Mouse (Mus musculus) embryonic facial prominence, embryonic 10.5 days (tissue): ENCODE data around the gene Plcb3. TPM values are rescaled to one million over a fixed set of nuclear protein-coding genes. Genes with fewer than 3 reads are reported as not detected.
A peak's percentile ranks its signal among the peaks of the same experiment; 100 is the strongest.

Experiments
- DNase-seq: peaks from one replicate; pipeline ENCODE4 v3.0.0-alpha.2; 2017; ENCODE audit warnings: low spot score
- H3K27ac ChIP-seq: fragments of 300-500 bp; sonication (generic); replicated peaks from 2 replicates; pipeline ENCODE4 v1.5.1; 2016; ENCODE audit warnings: mild to moderate bottlenecking
- H3K27me3 ChIP-seq: fragments of 300-500 bp; sonication (generic); replicated peaks from 2 replicates; pipeline ENCODE4 v1.6.1; 2016; ENCODE audit warnings: low read depth, mild to moderate bottlenecking; ENCODE audit not compliant: poor library complexity, severe bottlenecking
- H3K36me3 ChIP-seq: fragments of 300-500 bp; sonication (generic); replicated peaks from 2 replicates; pipeline ENCODE4 v1.6.1; 2016; ENCODE audit warnings: mild to moderate bottlenecking, moderate library complexity
- H3K4me1 ChIP-seq: fragments of 300-500 bp; sonication (generic); 2 replicates; pipeline ENCODE4 v1.6.1; 2016
- H3K4me3 ChIP-seq: fragments of 300-500 bp; sonication (generic); 2 replicates; pipeline ENCODE4 v1.5.1; 2016; ENCODE audit warnings: mild to moderate bottlenecking, moderate library complexity
- H3K9me3 ChIP-seq: fragments of 300-500 bp; sonication (generic); 2 replicates; pipeline ENCODE4 v1.6.1; 2016; ENCODE audit warnings: mild to moderate bottlenecking
- WGBS: fragments of 180-500 bp; shearing (Covaris S2); methylation state at CpG from one replicate; pipeline ENCODE4 v1.1.7; 2016; 5-methylcytosine and 5-hydroxymethylcytosine counted together
- polyA plus RNA-seq: library from polyadenylated mRNA; unstranded; fragments of >200 nt; fragmentation: Nextera tagmentation; extraction: Ambion mirVana; gene quantifications from 2 replicates; pipeline ENCODE4 v1.2.1, GENCODE M21; 2016

Plcb3 gene
- polyA plus RNA-seq, 1 experiment from 2014 or later = 37.0 TPM

DNA sequence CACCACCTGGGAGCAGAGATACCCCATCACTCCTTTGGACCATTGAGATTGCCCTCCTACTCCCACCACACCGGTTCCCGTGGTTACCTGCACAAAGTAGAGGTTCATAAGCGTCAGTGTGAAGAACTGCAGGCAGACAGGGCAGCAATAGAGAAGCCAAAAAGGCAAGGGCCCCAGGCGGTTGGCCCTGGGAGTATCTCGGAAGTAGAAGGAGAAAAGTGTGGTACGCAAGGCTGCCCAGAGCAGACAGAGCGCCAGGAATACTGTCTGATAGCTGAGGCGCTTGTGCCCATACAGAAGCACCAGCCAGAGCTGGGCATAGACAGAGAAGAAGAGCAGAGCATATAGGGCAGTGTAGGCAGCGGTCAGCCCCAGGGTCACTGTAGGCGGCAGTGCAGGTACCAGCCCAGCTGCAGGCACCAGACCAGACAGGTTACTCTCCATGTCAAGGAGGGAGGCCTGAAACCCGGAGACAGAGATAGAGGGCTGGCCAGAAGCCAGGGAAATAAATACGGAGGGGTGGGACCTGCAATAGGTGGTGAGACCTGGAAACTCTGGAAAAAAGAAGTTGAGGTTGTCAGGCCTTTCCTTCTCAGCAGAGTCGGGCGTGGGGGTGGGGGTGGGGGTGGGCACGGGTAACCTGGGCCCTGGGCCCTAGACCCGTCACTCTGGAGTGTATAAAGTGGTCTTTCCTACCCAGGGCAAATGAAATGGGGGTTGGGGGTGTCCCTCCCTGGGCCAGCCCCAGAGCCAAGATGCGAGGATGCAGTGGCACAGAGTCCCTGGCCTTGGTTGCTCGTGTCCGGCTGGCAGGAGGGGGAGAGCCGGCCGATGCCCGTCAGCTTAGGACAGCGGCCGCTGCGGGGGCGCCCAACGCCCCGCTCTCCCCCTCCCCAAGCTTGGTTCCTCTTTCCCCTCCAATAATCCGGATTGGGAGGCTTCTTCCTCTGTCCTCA lies 35.6 kb downstream of the Plcb3 start:
- Histone ChIP-seq H3K4me3 (peak overlapping the region; percentile 93), H3K27me3 (peaks cover 25% of the 10 kb centered on the region), H3K9me3 (no peaks in the 10 kb centered on the region), H3K27ac (peak overlapping the region; percentile 96), H3K36me3 (peaks cover 10% of the 10 kb centered on the region), H3K4me1 (peaks cover 33% of the 10 kb centered on the region)
- no peak for DNase-seq
- 21% methylated on average over 29 of the region's 29 CpGs for WGBS

GRCm38 (mm10) chr19:6939106-6940002 lies 36.9 kb downstream of the Plcb3 start:
- no peaks in the 10 kb centered on the region for H3K36me3 ChIP-seq

GRCm38 (mm10) chr19:6937541-6938465 lies 38.5 kb downstream of the Plcb3 start:
- 76% methylated on average over 16 of the region's 16 CpGs for WGBS
- DNase-seq = no peak
- Histone ChIP-seq H3K27ac (no peak overlapping the region), H3K4me3 (no peak overlapping the region), H3K9me3 (no peaks in the 10 kb centered on the region), H3K36me3 (no peaks in the 10 kb centered on the region), H3K4me1 (peaks cover 40% of the 10 kb centered on the region), H3K27me3 (peaks cover 54% of the 10 kb centered on the region)

More at GRCm38 (mm10) chr19:6939106-6940002, 36.9 kb downstream of the Plcb3 start:
- WGBS = 88% methylated on average over 20 of the region's 20 CpGs
- Histone ChIP-seq H3K27me3 (peaks cover 38% of the 10 kb centered on the region), H3K27ac (no peak overlapping the region), H3K4me3 (peak overlapping the region; percentile 93), H3K9me3 (no peaks in the 10 kb centered on the region), H3K4me1 (peaks cover 34% of the 10 kb centered on the region)
- DNase-seq = no peak

- DNase-seq = no peak
- Histone ChIP-seq H3K36me3 (no peaks in the 10 kb centered on the region), H3K4me3 (no peak overlapping the region), H3K27ac (no peak overlapping the region), H3K9me3 (no peaks in the 10 kb centered on the region), H3K4me1 (peaks cover 33% of the 10 kb centered on the region), H3K27me3 (peaks cover 69% of the 10 kb centered on the region)
- WGBS = 21% methylated on average over 3 of the region's 3 CpGs
Observed at GRCm38 (mm10) chr19:6936299-6936698, 40.0 kb downstream of the Plcb3 start.

DNA sequence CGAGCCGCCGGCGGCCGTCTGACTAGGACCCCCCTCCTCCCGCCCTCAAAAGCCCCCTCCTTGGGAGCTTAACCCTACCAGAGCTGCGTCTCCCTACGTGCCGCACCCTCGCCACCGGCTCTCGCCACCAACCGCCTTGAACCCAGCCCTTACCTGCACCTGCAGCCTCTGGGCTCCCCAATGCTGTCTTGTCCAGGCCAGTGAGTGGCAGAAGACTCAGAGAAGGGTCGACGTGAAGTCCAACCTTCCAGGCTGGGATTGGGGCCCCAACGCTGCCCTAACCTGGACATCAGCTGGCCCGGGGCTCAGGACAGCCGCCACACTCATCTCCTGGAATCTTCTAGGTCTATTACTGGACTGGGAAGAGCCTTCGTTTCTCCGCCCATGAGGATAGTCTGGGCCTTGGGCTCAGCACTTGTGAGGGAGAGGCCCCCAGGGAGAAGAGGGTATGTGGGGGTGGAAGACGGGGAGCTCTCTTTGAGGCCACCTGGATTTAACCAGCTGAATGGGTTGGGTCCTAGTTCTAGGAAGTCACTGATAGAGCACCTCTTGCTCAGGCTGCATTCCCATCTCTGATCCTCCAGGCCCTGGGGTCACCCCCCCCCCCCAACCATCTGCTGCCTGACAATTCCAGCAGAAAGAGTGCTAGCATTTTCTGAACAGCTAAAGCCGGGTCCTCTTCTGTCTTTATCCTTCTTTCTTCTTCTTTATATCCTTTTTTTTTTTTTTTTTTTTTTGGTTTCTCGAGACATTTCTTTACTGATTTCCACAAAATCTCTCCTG lies 41.9 kb downstream of the Plcb3 start, which contains the start of gene Kcnk4:
Gene Kcnk4, minus strand, starts transcription at position 321 of the 783 bp plus-strand sequence.
- peaks cover 81% of the 10 kb centered on the region for H3K27me3 ChIP-seq
- H3K9me3 ChIP-seq = no peaks in the 10 kb centered on the region
- H3K36me3 ChIP-seq = no peaks in the 10 kb centered on the region
- H3K4me1 ChIP-seq = peaks cover 15% of the 10 kb centered on the region
- WGBS = 10% methylated on average over 23 of the region's 23 CpGs
- no peak within 1 kb of the TSS for H3K27ac ChIP-seq
- peak within 1 kb of the TSS; percentile 49 for H3K4me3 ChIP-seq
- no peak for DNase-seq

- no peaks in the 10 kb centered on the region for H3K36me3 ChIP-seq
- peaks cover 83% of the 10 kb centered on the region for H3K27me3 ChIP-seq
- no peaks in the 10 kb centered on the region for H3K9me3 ChIP-seq
- H3K27ac ChIP-seq = no peak overlapping the region
- WGBS = 4% methylated on average over 58 of the region's 58 CpGs
- H3K4me1 ChIP-seq = peaks cover 12% of the 10 kb centered on the region
- peak; percentile 45 for DNase-seq
- H3K4me3 ChIP-seq = peak overlapping the region; percentile 49
Observed at GRCm38 (mm10) chr19:6933436-6934194, 42.7 kb downstream of the Plcb3 start.

- 17% methylated on average over 4 of the region's 4 CpGs for WGBS
- DNase-seq = no peak
- Histone ChIP-seq H3K4me1 (peaks cover 14% of the 10 kb centered on the region), H3K27ac (no peak overlapping the region), H3K27me3 (peaks cover 84% of the 10 kb centered on the region), H3K4me3 (peak overlapping the region; percentile 49; the same call in 1 of the 2 replicates), H3K36me3 (no peaks in the 10 kb centered on the region), H3K9me3 (no peaks in the 10 kb centered on the region)
Observed at GRCm38 (mm10) chr19:6933102-6933435, 43.2 kb downstream of the Plcb3 start.

- H3K4me1 ChIP-seq = peaks cover 19% of the 10 kb centered on the region
- peaks cover 95% of the 10 kb centered on the region for H3K27me3 ChIP-seq
- 40% methylated on average over 1 of the region's 1 CpGs for WGBS
- H3K9me3 ChIP-seq = no peaks in the 10 kb centered on the region
- no peak for DNase-seq
- H3K4me3 ChIP-seq = no peak overlapping the region
- H3K36me3 ChIP-seq = no peaks in the 10 kb centered on the region
- no peak overlapping the region for H3K27ac ChIP-seq
Observed at GRCm38 (mm10) chr19:6932018-6932417, 44.3 kb downstream of the Plcb3 start.

- no peaks in the 10 kb centered on the region for H3K9me3 ChIP-seq
- H3K27me3 ChIP-seq = peaks cover 100% of the 10 kb centered on the region
- WGBS = 0% methylated on average over 2 of the region's 2 CpGs
- H3K36me3 ChIP-seq = no peaks in the 10 kb centered on the region
- DNase-seq = no peak
- H3K4me1 ChIP-seq = peaks cover 26% of the 10 kb centered on the region
- H3K27ac ChIP-seq = no peak overlapping the region
- no peak overlapping the region for H3K4me3 ChIP-seq
Observed at GRCm38 (mm10) chr19:6931002-6931401, 45.3 kb downstream of the Plcb3 start.

DNA sequence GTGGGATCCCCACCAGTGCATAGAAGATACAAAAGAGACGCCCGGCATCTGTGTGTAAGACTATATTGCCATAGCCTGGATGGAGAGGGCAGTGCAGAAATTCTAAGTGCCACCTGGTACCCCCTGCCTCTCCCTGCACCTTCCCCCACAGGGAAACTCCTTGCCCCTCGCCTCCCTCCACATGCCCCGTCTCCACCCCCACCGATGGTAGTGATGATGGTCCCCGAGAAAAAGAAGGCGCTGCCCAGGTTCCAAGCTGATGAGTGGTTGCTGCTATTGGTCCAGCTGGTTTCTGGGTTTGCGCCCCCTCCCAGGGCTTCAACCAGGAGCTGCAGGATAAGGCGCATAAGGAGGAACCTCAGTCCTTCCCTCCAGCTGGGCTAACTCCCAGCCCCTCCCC lies 48.2 kb downstream of the Plcb3 start:
- Histone ChIP-seq H3K27ac (no peak overlapping the region), H3K27me3 (peaks cover 100% of the 10 kb centered on the region), H3K4me3 (peak overlapping the region; percentile 21; the same call in 1 of the 2 replicates), H3K36me3 (no peaks in the 10 kb centered on the region), H3K4me1 (peaks cover 29% of the 10 kb centered on the region), H3K9me3 (no peaks in the 10 kb centered on the region)
- no peak for DNase-seq
- WGBS = 12% methylated on average over 9 of the region's 9 CpGs
